Comparison of ENCODE assay signal across 8 mouse cellular contexts in genomic region chr6:129237350-129238274, GRCm38 (mm10). TPM values are rescaled to one million over a fixed set of nuclear protein-coding genes. Genes with fewer than 3 reads are reported as not detected.
DNase-seq lines count a peak whose midpoint lies in the region; ATAC-seq lines count a peak whose summit lies in the region.

No protein-coding gene starts in this region.

- DNase-seq in adrenal gland, adult (ENCODE audit: inconsistent age in 2 of 2, low spot score in 1 of 2): peak; percentile 83 to 94
- peak; percentile 77 for DNase-seq in embryo, embryonic 10.5 days (ENCODE audit: low spot score)
- DNase-seq in gastrocnemius, postnatal 14 days: peak; percentile 85
- DNase-seq in left cerebral cortex, postnatal 10 days (ENCODE audit: extremely low spot score in 1 of 2, low spot score in 2 of 2): peak; percentile 64 to 89
- peak; percentile 75 for DNase-seq in right cerebral cortex, postnatal 25 days
- DNase-seq in urinary bladder, postnatal 4 days (ENCODE audit: low spot score in 2 of 2): peak; percentile 77 to 83

- peak; percentile 62 for ATAC-seq in inflammation-experienced regulatory T-cells, adult 6 months
- peak; percentile 62 for ATAC-seq in megakaryocyte progenitor cell, adult 5-6 weeks (replicated peaks; ENCODE audit: poor library complexity)

- intact Hi-C loops in gastrocnemius, postnatal 14 days (cut with DNase I; ENCODE audit: low total_unique reads): loop anchor here (5.0 kb wide), 1 partner anchor 65 kb away; no protein-coding TSS in a partner anchor
- intact Hi-C loops in left cerebral cortex, postnatal 10 days (cut with DNase I): loop anchor here (5.0 kb wide), 2 partner anchors 55 to 145 kb away; partner anchors contain the start of gene Clec2d

RNA-seq across cellular contexts. Expression of gene Cd69, which starts 37.6 kb away (rescaled TPM):
- total RNA-seq in gastrocnemius, postnatal 14 days (2021): not detected
- polyA plus RNA-seq in inflammation-experienced regulatory T-cells, adult 6 months (2017; shearing (Covaris generic)): 100 to 1,000 TPM; 152 to 264 (median 175) TPM
- not detected for total RNA-seq in left cerebral cortex, postnatal 10 days (2021)
- total RNA-seq in megakaryocyte progenitor cell, adult 5-6 weeks (2015): 128 and 146 TPM in 2 replicates
- 109 and 150 TPM in 2 replicates for total RNA-seq in megakaryocyte progenitor cell, adult 5-6 weeks (2017)

RNA-seq across cellular contexts. Expression of gene Clec2d, which starts 57.2 kb away (rescaled TPM):
- total RNA-seq in gastrocnemius, postnatal 14 days (2021): 10 to 100 TPM; 42.2 to 57.2 TPM
- polyA plus RNA-seq in inflammation-experienced regulatory T-cells, adult 6 months (2017; shearing (Covaris generic)): 10 to 100 TPM; 12.0 to 41.7 (median 33.6) TPM
- 1 to 10 TPM; 4.9 to 6.3 TPM for total RNA-seq in left cerebral cortex, postnatal 10 days (2021)
- total RNA-seq in megakaryocyte progenitor cell, adult 5-6 weeks (2015): 16.8 and 26.4 TPM in 2 replicates
- 101 and 118 TPM in 2 replicates for total RNA-seq in megakaryocyte progenitor cell, adult 5-6 weeks (2017)

Comparison
In these comparisons a context has a peak if more than half of its experiments do, and no peak if none do; other contexts are left out.
1. Peak in every context shown above with its lines: DNase-seq and ATAC-seq.
2. RNA of gene Cd69, which starts 37.6 kb away (total RNA-seq): 109 to 150 TPM in megakaryocyte progenitor cell, adult 5-6 weeks; not detected in gastrocnemius, postnatal 14 days and not detected in left cerebral cortex, postnatal 10 days; every median in the first group is over 100 times any median in the second.